Comparison of ENCODE assay signal across 8 mouse cellular contexts in genomic region chr16:14361362-14362098, GRCm38 (mm10). TPM values are rescaled to one million over a fixed set of nuclear protein-coding genes. Genes with fewer than 3 reads are reported as not detected.
A peak's percentile ranks its signal among the peaks of the same experiment; 100 is the strongest.
DNase-seq lines count a peak whose midpoint lies in the region; ATAC-seq and TF ChIP-seq lines count a peak whose summit lies in the region.

TSS of gene Abcc1 (plus strand) at chr16:14361558.

- no peaks in the 10 kb centered on the region for H3K36me3 ChIP-seq in ES-Bruce4 (ENCODE audit: control insufficient read depth, insufficient read depth, low read length, poor library complexity, severe bottlenecking)
- no peaks in the 10 kb centered on the region for H3K36me3 ChIP-seq in forebrain, embryonic 16.5 days (ENCODE audit: control insufficient read depth, insufficient read depth)
- no peaks in the 10 kb centered on the region for H3K36me3 ChIP-seq in lung, embryonic 15.5 days
- H3K36me3 ChIP-seq in thymus, adult 2 months (ENCODE audit: control insufficient read depth, insufficient read depth, low read length) = no peaks in the 10 kb centered on the region

- peak; percentile 79 for DNase-seq in cerebellum, adult 11-12 months
- peak; percentile 65 for DNase-seq in heart, postnatal 25 days (ENCODE audit: low spot score)
- DNase-seq in layer of hippocampus, adult 8-10 months (ENCODE audit: low spot score in 2 of 2) = peak; percentile 47 to 70
- peak; percentile 61 for DNase-seq in ovary, adult 18-20 months (ENCODE audit: low spot score)
- peak; percentile 63 for DNase-seq in thymus, adult 2 months

- peaks cover 2% of the 10 kb centered on the region for H3K4me1 ChIP-seq in ES-Bruce4 (ENCODE audit: control insufficient read depth, insufficient read depth, low read length)
- peaks cover 15% of the 10 kb centered on the region for H3K4me1 ChIP-seq in forebrain, embryonic 16.5 days (replicated peaks; ENCODE audit: control insufficient read depth, insufficient read depth, low read length)
- peaks cover 14% of the 10 kb centered on the region for H3K4me1 ChIP-seq in lung, embryonic 15.5 days
- H3K4me1 ChIP-seq in thymus, adult 2 months (replicated peaks; ENCODE audit: control insufficient read depth, insufficient read depth, low read length) = peaks cover 7% of the 10 kb centered on the region

- ATAC-seq in forebrain, embryonic 16.5 days = peak; percentile 98
- peak; percentile 97 for ATAC-seq in lung, embryonic 15.5 days (ENCODE audit: borderline replicate concordance, extremely low read depth, low FRiP score, low TSS enrichment)

- no peak for TF ChIP-seq EP300 in ES-Bruce4 (IDR thresholded peaks at IDR 0.05; ENCODE audit: insufficient read depth, low read depth, low read length)

- no peak within 1 kb of the TSS for H3K27ac ChIP-seq in ES-Bruce4 (ENCODE audit: insufficient read depth, low read length)
- peak within 1 kb of the TSS; percentile 63 for H3K27ac ChIP-seq in forebrain, embryonic 16.5 days (ENCODE audit: low read length)
- peak within 1 kb of the TSS; percentile 33; the same call in 1 of the 2 replicates for H3K27ac ChIP-seq in lung, embryonic 15.5 days
- H3K27ac ChIP-seq in thymus, adult 2 months (ENCODE audit: control insufficient read depth, insufficient read depth, low read length) = no peak within 1 kb of the TSS

- peak within 1 kb of the TSS; percentile 73 for H3K4me2 ChIP-seq in forebrain, embryonic 16.5 days (ENCODE audit: low read length)
- peak within 1 kb of the TSS; percentile 98 for H3K4me2 ChIP-seq in lung, embryonic 15.5 days

- intact Hi-C loops in heart, postnatal 25 days (cut with DNase I) = loop anchor here (2.0 to 5.0 kb wide), 2 partner anchors 47 to 194 kb away; no protein-coding TSS in a partner anchor

- TF ChIP-seq POLR2A in ES-Bruce4 (IDR thresholded peaks at IDR 0.05; ENCODE audit: insufficient read depth, low read length) = no peak
- no peak for TF ChIP-seq POLR2A in thymus, adult 2 months (IDR thresholded peaks at IDR 0.05; ENCODE audit: control insufficient read depth, extremely low read depth, insufficient read depth, low read length, poor library complexity)

- no peaks in the 10 kb centered on the region for H3K9me3 ChIP-seq in ES-Bruce4 (replicated peaks; ENCODE audit: control insufficient read depth, insufficient read depth, low read length, poor library complexity, severe bottlenecking)
- H3K9me3 ChIP-seq in forebrain, embryonic 16.5 days (ENCODE audit: control insufficient read depth, low read length) = no peaks in the 10 kb centered on the region
- H3K9me3 ChIP-seq in lung, embryonic 15.5 days = no peaks in the 10 kb centered on the region

- H3K27me3 ChIP-seq in ES-Bruce4 (ENCODE audit: control insufficient read depth, insufficient read depth, low read length, poor library complexity, severe bottlenecking) = no peaks in the 10 kb centered on the region
- no peaks in the 10 kb centered on the region for H3K27me3 ChIP-seq in forebrain, embryonic 16.5 days (replicated peaks; ENCODE audit: control insufficient read depth, insufficient read depth, low read length)
- no peaks in the 10 kb centered on the region for H3K27me3 ChIP-seq in lung, embryonic 15.5 days
- no peaks in the 10 kb centered on the region for H3K27me3 ChIP-seq in thymus, adult 2 months (ENCODE audit: control insufficient read depth, insufficient read depth, low read length)

- no peak for TF ChIP-seq CTCF in ES-Bruce4 (IDR thresholded peaks at IDR 0.05; ENCODE audit: low read depth, low read length)
- peak; percentile 41; the same call in 1 of the 2 replicates for TF ChIP-seq CTCF in thymus, adult 2 months (IDR thresholded peaks at IDR 0.05; ENCODE audit: borderline replicate concordance, control insufficient read depth, extremely low read depth, insufficient read depth, low read length, poor library complexity)

- peak within 1 kb of the TSS; percentile 91 for H3K4me3 ChIP-seq in ES-Bruce4 (ENCODE audit: low read depth, low read length)
- H3K4me3 ChIP-seq in forebrain, embryonic 16.5 days (replicated peaks; ENCODE audit: low read length) = peak within 1 kb of the TSS; percentile 65
- H3K4me3 ChIP-seq in lung, embryonic 15.5 days = peak within 1 kb of the TSS; percentile 90
- H3K4me3 ChIP-seq in thymus, adult 2 months (ENCODE audit: control insufficient read depth, insufficient read depth, low read length) = peak within 1 kb of the TSS; percentile 69

- under 1% methylated on average over 64 of the region's 64 CpGs for WGBS in forebrain, embryonic 16.5 days
- WGBS in lung, embryonic 15.5 days = under 1% methylated on average over 42 of the region's 64 CpGs
- WGBS in thymus, adult 2 months = 2% methylated on average over 59 of the region's 64 CpGs

- H3K9ac ChIP-seq in ES-Bruce4 (ENCODE audit: low read depth, poor library complexity, severe bottlenecking) = peak within 1 kb of the TSS; percentile 95
- H3K9ac ChIP-seq in forebrain, embryonic 16.5 days (replicated peaks; ENCODE audit: low read depth, low read length) = peak within 1 kb of the TSS; percentile 78
- H3K9ac ChIP-seq in lung, embryonic 15.5 days = peak within 1 kb of the TSS; percentile 76

RNA-seq across cellular contexts. Expression of gene Abcc1, which starts in this region (rescaled TPM):
- 69.5 and 72.4 TPM in 2 replicates for polyA plus RNA-seq in ES-Bruce4 (2011; ENCODE audit: insufficient read depth, insufficient read length, low read depth, missing spikeins)
- 11.3 and 11.6 TPM in 2 replicates for polyA plus RNA-seq in forebrain, embryonic 16.5 days (2015; fragmentation: Nextera tagmentation; extraction: Ambion mirVana)
- total RNA-seq in heart, postnatal 25 days (2021) = 10 to 100 TPM; 19.0 to 26.9 TPM
- 10 to 100 TPM; 16.3 to 20.3 (median 19.2) TPM for total RNA-seq in layer of hippocampus, adult 8-10 months (2022)
- polyA plus RNA-seq in lung, embryonic 15.5 days (2015; fragmentation: Nextera tagmentation; extraction: Ambion mirVana) = 10.7 and 11.4 TPM in 2 replicates
- polyA plus RNA-seq in thymus, adult 2 months (2012; rRNA removed) = 26.6 and 29.7 TPM in 2 replicates

Comparison
In these comparisons a context has a peak if more than half of its experiments do, and no peak if none do; other contexts are left out.
1. H3K27ac ChIP-seq: peak in forebrain, embryonic 16.5 days (single experiment) and lung, embryonic 15.5 days (single experiment); none in ES-Bruce4 (single experiment) and thymus, adult 2 months (single experiment).
2. Peak in every context shown above with its lines, with median percentiles within 50 percentile points of each other: H3K4me3 ChIP-seq, H3K9ac ChIP-seq and DNase-seq.